Mouse (Mus musculus) E14TG2a.4 (cell line): ENCODE results near the gene Slc9a1.

Experiments
- CTCF ChIP-seq: conservative IDR thresholded peaks from 2 replicates; pipeline ENCODE4 v1.5.1; 2014; ENCODE audit warnings: low read length
- NANOG ChIP-seq: IDR thresholded peaks from 2 replicates; pipeline ENCODE4 v1.6.1; 2014; ENCODE audit warnings: borderline replicate concordance, low read length, mixed read lengths

DNA sequence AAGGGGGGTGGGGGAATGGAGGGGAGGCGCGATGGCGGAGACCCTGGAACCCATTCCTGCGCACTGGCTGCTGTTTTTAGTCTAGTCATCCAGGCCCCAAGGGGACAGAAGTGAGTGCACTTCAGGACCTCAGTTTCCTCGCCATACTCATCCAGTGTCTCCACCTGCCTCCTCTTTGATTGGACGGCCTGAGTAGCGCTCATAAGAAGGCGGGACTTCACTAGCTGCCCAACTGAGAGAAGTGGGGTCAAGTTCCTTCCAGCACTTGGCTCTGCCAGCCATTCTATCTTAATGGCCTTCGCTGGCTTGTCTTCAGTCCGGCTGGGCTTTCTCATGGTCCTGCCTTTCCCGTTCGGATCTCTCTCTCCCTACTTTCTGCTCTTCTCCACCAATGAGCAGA lies 99.6 kb downstream of the Slc9a1 start:
- TF ChIP-seq CTCF (no peak), NANOG (no peak)
